ENCODE assay signal across 12 mouse cellular contexts in the genomic region with DNA sequence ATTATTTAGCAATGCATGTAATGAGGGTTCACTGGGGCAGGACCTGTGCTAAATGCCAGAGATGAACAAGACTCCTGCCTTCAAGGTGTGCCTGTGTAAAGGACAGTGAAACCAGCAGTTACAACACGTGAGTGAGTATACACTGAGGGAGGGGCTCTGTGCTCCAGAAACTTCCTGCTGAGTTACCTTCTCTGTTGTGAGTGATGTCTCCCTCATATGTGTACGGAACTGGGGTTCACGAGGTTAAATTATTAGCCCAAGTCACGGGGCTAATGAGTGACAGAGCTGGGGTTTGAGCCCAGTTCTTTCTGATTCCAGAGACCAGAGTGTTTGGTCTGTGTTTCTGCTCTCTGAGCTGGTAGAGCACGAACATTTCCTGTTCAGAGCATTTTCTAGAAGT.
DNase-seq lines count a peak whose midpoint lies in the region; ATAC-seq and TF ChIP-seq lines count a peak whose summit lies in the region.
"Had no signal": no experiment of that assay in that cellular context is flagged by ENCODE, and none has a peak within 500 bp of the region (broad histone marks: within the 10 kb centered on the region; RNA-seq: fewer than 3 reads in every experiment).

No protein-coding gene starts in this region.

- peak overlapping the region; percentile 92 for H3K4me2 ChIP-seq in liver, embryonic 14.5 days (ENCODE audit: low read depth)
- H3K4me2 ChIP-seq: forebrain, embryonic 13.5 days; hindbrain, embryonic 15.5 days had no signal

- H3K4me3 ChIP-seq in spleen, adult 2 months (ENCODE audit: extremely low read depth, insufficient read depth, insufficient read length): peak overlapping the region; percentile 29
- H3K4me3 ChIP-seq in erythroblast, embryonic 14.5 days (replicated peaks): peak overlapping the region; percentile 69
- peak overlapping the region; percentile 60 to 86 for H3K4me3 ChIP-seq in liver, embryonic 14.5 days (ENCODE audit: insufficient read depth in 1 of 2, low read depth in 2 of 2, low read length in 2 of 2)
- H3K4me3 ChIP-seq: forebrain, embryonic 13.5 days; hindbrain, embryonic 15.5 days; limb, embryonic 10.5 days had no signal

- peaks cover 20% of the 10 kb centered on the region; the same call in 1 of the 2 replicates for H3K4me1 ChIP-seq in spleen, adult 2 months (ENCODE audit: control insufficient read depth, insufficient read depth, insufficient read length)
- H3K4me1 ChIP-seq in erythroblast, embryonic 14.5 days (ENCODE audit: control insufficient read depth): peaks cover 76% of the 10 kb centered on the region
- H3K4me1 ChIP-seq in liver, embryonic 14.5 days (replicated peaks; ENCODE audit: control insufficient read depth in 2 of 2, insufficient read depth in 2 of 2, low read length in 1 of 2): peaks cover 52 to 59% of the 10 kb centered on the region in 2 experiments

- H3K9me3 ChIP-seq in erythroblast, embryonic 14.5 days (ENCODE audit: control insufficient read depth, low read length): no peaks in the 10 kb centered on the region
- H3K9me3 ChIP-seq in liver, embryonic 14.5 days (ENCODE audit: control insufficient read depth, low read length): no peaks in the 10 kb centered on the region
- H3K9me3 ChIP-seq: forebrain, embryonic 13.5 days; hindbrain, embryonic 15.5 days; limb, embryonic 10.5 days had no signal

- peak overlapping the region; percentile 91 for H3K9ac ChIP-seq in liver, embryonic 14.5 days (replicated peaks)
- H3K9ac ChIP-seq: forebrain, embryonic 13.5 days; hindbrain, embryonic 15.5 days had no signal

- 8% methylated on average over 5 of the region's 5 CpGs for WGBS in spleen, adult 2 months
- WGBS in liver, embryonic 14.5 days (ENCODE audit: insufficient replicate concordance): 7% methylated on average over 5 of the region's 5 CpGs

- no peak for TF ChIP-seq EP300 in liver, embryonic 14.5 days (IDR thresholded peaks at IDR 0.05; ENCODE audit: low read depth)

- peak overlapping the region; percentile 86 for H3K27ac ChIP-seq in spleen, adult 2 months (ENCODE audit: insufficient read depth, low read length)
- peak overlapping the region; percentile 93 for H3K27ac ChIP-seq in liver, embryonic 14.5 days
- H3K27ac ChIP-seq: forebrain, embryonic 13.5 days; hindbrain, embryonic 15.5 days; limb, embryonic 10.5 days had no signal

- H3K27me3 ChIP-seq in spleen, adult 2 months (ENCODE audit: control insufficient read depth, insufficient read depth, low read length): no peaks in the 10 kb centered on the region
- no peaks in the 10 kb centered on the region for H3K27me3 ChIP-seq in erythroblast, embryonic 14.5 days (ENCODE audit: control insufficient read depth)
- H3K27me3 ChIP-seq in liver, embryonic 14.5 days (ENCODE audit: control insufficient read depth, insufficient read depth, low read length): no peaks in the 10 kb centered on the region
- H3K27me3 ChIP-seq: forebrain, embryonic 13.5 days; hindbrain, embryonic 15.5 days had no signal

- TF ChIP-seq POLR2A in spleen, adult 2 months (IDR thresholded peaks at IDR 0.05; ENCODE audit: low read depth, low read length): no peak

- no peak for TF ChIP-seq CTCF in spleen, adult 2 months (IDR thresholded peaks at IDR 0.05; ENCODE audit: extremely low read depth, insufficient read depth, insufficient read length, insufficient replicate concordance)
- TF ChIP-seq CTCF in liver, embryonic 14.5 days (IDR thresholded peaks at IDR 0.05; ENCODE audit: low read depth): no peak

- no peak for DNase-seq in spleen, adult 2 months (ENCODE audit: low read depth in 1 of 2, low spot score in 2 of 2)
- DNase-seq in spleen, postnatal 4 days (ENCODE audit: low spot score in 2 of 2): no peak
- no peak for DNase-seq in liver, embryonic 14.5 days (ENCODE audit: low read depth in 3 of 3, low spot score in 3 of 3)
- DNase-seq in thymus, postnatal 25 days: peak; percentile 60
- DNase-seq in frontal cortex, adult 2 months (ENCODE audit: extremely low spot score in 1 of 2, low spot score in 1 of 2): no peak
- DNase-seq in right cerebral cortex, postnatal 4 days: no peak
- DNase-seq in embryo, embryonic 9.5 days (ENCODE audit: extremely low spot score): no peak
- DNase-seq: cerebellum, adult 2 months had no signal

- ATAC-seq in liver, embryonic 14.5 days (ENCODE audit: insufficient read depth): peak; percentile 19; the same call in 1 of the 2 replicates
- ATAC-seq: forebrain, embryonic 13.5 days had no signal

- H3K36me3 ChIP-seq in spleen, adult 2 months (ENCODE audit: control insufficient read depth, insufficient read depth, low read length): no peaks in the 10 kb centered on the region
- H3K36me3 ChIP-seq in erythroblast, embryonic 14.5 days (ENCODE audit: control insufficient read depth): peaks cover 37% of the 10 kb centered on the region
- peaks cover 5% of the 10 kb centered on the region; the same call in 1 of the 2 replicates for H3K36me3 ChIP-seq in liver, embryonic 14.5 days (replicated peaks; ENCODE audit: control insufficient read depth, insufficient read depth, low read depth)
- H3K36me3 ChIP-seq: hindbrain, embryonic 15.5 days; limb, embryonic 10.5 days had no signal
